Mouse (Mus musculus) central nervous system, embryonic 14 days (tissue): Measurements from ENCODE around the gene Smtnl1. TPM values are rescaled to one million over a fixed set of nuclear protein-coding genes. Genes with fewer than 3 reads are reported as not detected.

Experiments used
- polyA plus RNA-seq: library from polyadenylated mRNA; depleted of rRNA; stranded (reverse); fragments of >200 nt; gene quantifications from 2 replicates; pipeline ENCODE4 v1.2.3, GENCODE M21; 2012; rRNA removed

Smtnl1 gene
- polyA plus RNA-seq: 0.05 TPM in 1 of 2 replicates, not detected in the other

GRCm38 (mm10) chr2:84822552-84822951 lies at the start of gene Smtnl1:
Gene Smtnl1, minus strand, starts transcription at chr2:84822652.

GRCm38 (mm10) chr2:84838593-84838949 lies 16.1 kb upstream of the Smtnl1 start, which contains the start of gene Slc43a1:
Gene Slc43a1, plus strand, starts transcription at chr2:84838850.

GRCm38 (mm10) chr2:84826488-84827282 lies 4.2 kb upstream of the Smtnl1 start, which contains the start of gene Timm10:
Gene Timm10, plus strand, starts transcription at chr2:84826997.

GRCm38 (mm10) chr2:84798493-84798921 lies 23.9 kb downstream of the Smtnl1 start, which contains the start of gene Ube2l6:
Gene Ube2l6, plus strand, starts transcription at chr2:84798828.

GRCm38 (mm10) chr2:84775241-84775640 lies 47.2 kb downstream of the Smtnl1 start, which contains the start of gene Serping1:
Gene Serping1, minus strand, starts transcription at chr2:84775444.

Other genes starting within 250 kb of the Smtnl1 start
- 81.6 and 82.8 TPM in 2 replicates for gene Ctnnd1, start 171.9 kb downstream of the Smtnl1 start, polyA plus RNA-seq
- 0.03 TPM in 1 of 2 replicates, not detected in the other for gene Btbd18, start 163.6 kb downstream of the Smtnl1 start, polyA plus RNA-seq
- gene Selenoh, start 151.9 kb downstream of the Smtnl1 start, polyA plus RNA-seq: 220 and 235 TPM in 2 replicates
- 0.03 TPM in 1 of 2 replicates, not detected in the other for gene Gm28635, start 144.6 kb downstream of the Smtnl1 start, polyA plus RNA-seq
- gene Med19, start 144.2 kb downstream of the Smtnl1 start, polyA plus RNA-seq: 35.5 and 36.4 TPM in 2 replicates
- 148 and 155 TPM in 2 replicates for gene Tmx2, start 143.5 kb downstream of the Smtnl1 start, polyA plus RNA-seq
- 30.7 and 30.8 TPM in 2 replicates for gene Zdhhc5, start 107.5 kb downstream of the Smtnl1 start, polyA plus RNA-seq
- gene Clp1, start 95.3 kb downstream of the Smtnl1 start, polyA plus RNA-seq: 18.1 and 18.7 TPM in 2 replicates
- gene Ypel4, start 88.6 kb downstream of the Smtnl1 start, polyA plus RNA-seq: 47.7 and 53.2 TPM in 2 replicates
- 10.2 and 10.9 TPM in 2 replicates for gene Gm19426, start 79.0 kb downstream of the Smtnl1 start, polyA plus RNA-seq
- gene Serping1, start 47.2 kb downstream of the Smtnl1 start, polyA plus RNA-seq: 28.5 and 38.0 TPM in 2 replicates
- gene Ube2l6, start 23.8 kb downstream of the Smtnl1 start, polyA plus RNA-seq: 13.2 and 17.0 TPM in 2 replicates
- 83.2 and 86.4 TPM in 2 replicates for gene Timm10, start 4.3 kb upstream of the Smtnl1 start, polyA plus RNA-seq
- 5.6 and 7.8 TPM in 2 replicates for gene Slc43a1, start 16.2 kb upstream of the Smtnl1 start, polyA plus RNA-seq
- gene Rtn4rl2, start 64.1 kb upstream of the Smtnl1 start, polyA plus RNA-seq: 17.6 and 21.9 TPM in 2 replicates
- 10.4 and 20.1 TPM in 2 replicates for gene Slc43a3, start 113.9 kb upstream of the Smtnl1 start, polyA plus RNA-seq
- 0.26 and 0.45 TPM in 2 replicates for gene Prg2, start 157.8 kb upstream of the Smtnl1 start, polyA plus RNA-seq
- 0.15 TPM in 1 of 2 replicates, not detected in the other for gene Prg3, start 165.6 kb upstream of the Smtnl1 start, polyA plus RNA-seq
- gene Ssrp1, start 214.6 kb upstream of the Smtnl1 start, polyA plus RNA-seq: 230 and 252 TPM in 2 replicates
- gene P2rx3, start 214.8 kb upstream of the Smtnl1 start, polyA plus RNA-seq: 4.0 and 14.1 TPM in 2 replicates
- gene Tnks1bp1, start 225.4 kb upstream of the Smtnl1 start, polyA plus RNA-seq: 42.6 and 54.2 TPM in 2 replicates